In the genomic region with DNA sequence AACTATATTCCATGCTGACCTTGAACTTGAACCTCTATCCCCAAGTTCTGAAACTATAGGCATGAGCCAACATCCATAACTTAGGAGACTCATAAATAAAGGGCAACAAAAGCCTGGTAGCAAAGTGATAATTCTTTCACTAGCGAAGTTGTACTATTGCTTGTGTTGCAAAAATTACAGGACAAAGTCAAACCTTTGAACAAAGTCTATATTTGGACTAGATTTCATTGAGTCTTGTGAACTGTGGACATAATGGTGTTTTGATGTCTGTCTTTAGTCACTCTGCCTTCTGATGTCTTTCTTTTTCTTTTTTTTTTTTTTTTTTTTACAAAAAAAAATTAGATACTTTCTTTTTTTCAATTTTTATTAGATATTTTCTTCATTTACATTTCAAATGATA, we compare ENCODE assay signal across 15 mouse cellular contexts.
"Had no signal": no experiment of that assay in that cellular context is flagged by ENCODE, and none has a peak within 500 bp of the region (broad histone marks: within the 10 kb centered on the region; RNA-seq: fewer than 3 reads in every experiment).

No protein-coding gene starts in this region.

- H3K4me3 ChIP-seq: neural tube, embryonic 15.5 days; stomach, embryonic 15.5 days had no signal

- H3K27ac ChIP-seq: neural tube, embryonic 15.5 days; stomach, embryonic 15.5 days; stomach, postnatal 0 days had no signal

- H3K27me3 ChIP-seq: neural tube, embryonic 15.5 days; stomach, embryonic 15.5 days had no signal

- H3K9me3 ChIP-seq: neural tube, embryonic 15.5 days; stomach, embryonic 15.5 days had no signal

- H3K4me2 ChIP-seq: neural tube, embryonic 15.5 days; stomach, embryonic 15.5 days had no signal

- H3K36me3 ChIP-seq: neural tube, embryonic 15.5 days; stomach, embryonic 15.5 days had no signal

- H3K4me1 ChIP-seq: neural tube, embryonic 15.5 days; stomach, embryonic 15.5 days had no signal

- H3K9ac ChIP-seq: neural tube, embryonic 15.5 days; stomach, embryonic 15.5 days had no signal

- DNase-seq: retina, postnatal 1 day; right cerebral cortex, adult 18-20 months; right cerebral cortex, postnatal 14 days; right cerebral cortex, postnatal 25 days; right cerebral cortex, postnatal 4 days; spleen, adult 18-20 months; thymus, adult 18-20 months; thymus, adult 2 months; thymus, postnatal 14 days; thymus, postnatal 25 days; thymus, postnatal 36 days; thymus, postnatal 4 days had no signal
